Mouse (Mus musculus) Patski (cell line): ENCODE results near the gene Trim32. TPM values are rescaled to one million over a fixed set of nuclear protein-coding genes. Genes with fewer than 3 reads are reported as not detected.
A peak's percentile ranks its signal among the peaks of the same experiment; 100 is the strongest.

Experiments
- ATAC-seq: fragments of 100-300 bp; one replicate; pipeline ENCODE4 v1.8.0; 2021
- CTCF ChIA-PET: fragments of 350-600 bp; sonication (Branson Sonifier 250); formaldehyde crosslinking; loops from one replicate; lab custom pipeline; 2022; ENCODE audit warnings: inconsistent platforms; lab: Charles Lee
- POLR2A ChIA-PET: fragments of 350-600 bp; sonication (Branson Sonifier 250); formaldehyde crosslinking; loops from one replicate; lab custom pipeline; 2022; ENCODE audit warnings: antibody characterized with exemption, inconsistent platforms; lab: Charles Lee
- DNase-seq: peaks from one replicate; pipeline ENCODE4 v3.0.0-alpha.2; 2011; ENCODE audit warnings: low read depth, low spot score
- H3K27me3 ChIP-seq: fragments of 371-371 bp; one replicate; pipeline ENCODE4 v1.5.1; 2021
- CTCF ChIP-seq: fragments of 100-300 bp; IDR thresholded peaks from one replicate; pipeline ENCODE4 v1.5.1; 2021
- in situ Hi-C: fragments of 300-500 bp; cut with MboI; formaldehyde crosslinking; loops from 3 replicates; pipeline ENCODE4 v1.11.1; 2018; ENCODE audit warnings: low pct_unique_long_range_greater_than_20kb, mixed read lengths
- polyA plus RNA-seq: library from polyadenylated mRNA; unstranded; gene quantifications from one replicate; pipeline ENCODE4 v1.2.3, GENCODE M21; 2021

The Trim32 gene
- polyA plus RNA-seq, 1 experiment from 2014 or later, result 25.6 TPM

DNA sequence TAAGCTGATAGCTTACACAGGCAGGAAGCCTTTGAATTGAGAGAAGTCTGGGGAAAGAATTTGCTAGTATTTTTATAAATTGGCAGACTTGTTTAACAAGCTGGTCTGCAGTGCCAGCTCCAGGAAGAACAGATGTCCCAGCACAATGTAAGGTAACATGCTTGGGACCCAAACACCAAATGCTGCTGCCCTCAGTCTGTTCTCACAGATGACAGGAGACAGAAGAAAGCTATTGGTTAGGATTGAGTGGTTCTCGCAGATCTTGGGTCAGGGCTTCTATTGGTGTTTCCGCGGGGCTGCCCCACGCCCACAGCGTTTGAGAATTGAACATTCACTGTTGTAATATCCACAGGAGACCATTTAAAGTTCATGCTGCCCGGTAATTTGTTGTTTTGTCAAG lies 6.1 kb downstream of the Trim32 start:
- H3K27me3 ChIP-seq, result no peaks in the 10 kb centered on the region
- TF ChIP-seq CTCF, result no peak
- DNase-seq (no peak), ATAC-seq (no peak)
- in situ Hi-C loops, result no loop called here
- ChIA-PET CTCF (no interaction called here), POLR2A (no interaction called here)

GRCm38 (mm10) chr4:65613135-65613534 lies 8.3 kb downstream of the Trim32 start:
- no peaks in the 10 kb centered on the region for H3K27me3 ChIP-seq
- POLR2A ChIA-PET, result no interaction called here
- ATAC-seq (no peak), DNase-seq (no peak)
- no peak for TF ChIP-seq CTCF
- CTCF ChIA-PET, result no interaction called here
- in situ Hi-C loops, result no loop called here

DNA sequence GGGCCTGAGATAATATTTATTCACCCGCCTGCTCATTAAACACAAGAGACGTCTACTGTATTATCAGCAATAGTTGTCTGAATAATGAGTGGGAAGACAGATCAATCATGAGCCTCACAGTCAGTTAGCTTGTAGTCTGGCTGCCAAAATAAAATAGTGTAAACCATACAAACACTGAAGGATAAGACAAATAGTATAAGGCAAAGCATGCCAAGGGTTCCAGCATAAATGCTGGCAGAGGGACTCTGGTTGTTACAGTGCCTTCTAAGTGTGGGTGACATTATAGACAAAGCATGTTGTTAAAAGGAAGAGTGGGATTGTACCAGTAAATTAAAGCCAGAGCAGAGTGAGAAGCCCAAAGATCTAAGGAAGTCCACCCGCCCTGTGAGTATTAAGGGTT lies 15.3 kb downstream of the Trim32 start:
- no peaks in the 10 kb centered on the region for H3K27me3 ChIP-seq
- POLR2A ChIA-PET, result no interaction called here
- in situ Hi-C loops, result no loop called here
- no peak for TF ChIP-seq CTCF
- DNase-seq (no peak), ATAC-seq (no peak)
- CTCF ChIA-PET, result no interaction called here

DNA sequence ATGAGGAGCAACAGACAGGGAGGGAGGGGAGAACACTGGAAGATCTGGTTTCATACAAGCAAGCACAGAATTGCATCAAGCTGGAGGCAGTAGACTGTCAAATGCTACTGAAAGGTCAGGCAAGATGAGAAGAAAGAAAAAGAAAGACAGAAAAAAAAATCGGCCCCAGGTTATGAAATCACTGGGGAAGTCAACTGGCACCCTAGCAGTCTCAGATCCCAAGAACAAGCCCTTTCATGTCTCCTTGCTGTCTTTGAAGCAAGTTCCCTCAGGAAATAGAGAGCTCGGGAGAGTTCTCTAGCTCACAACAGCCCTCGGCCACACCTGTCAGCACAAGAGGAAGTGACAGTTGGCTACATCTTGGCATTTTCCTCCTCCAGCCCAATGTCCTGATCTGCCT lies 33.4 kb downstream of the Trim32 start:
- TF ChIP-seq CTCF, result no peak
- DNase-seq, result no peak
- CTCF ChIA-PET, result no interaction called here
- H3K27me3 ChIP-seq, result no peaks in the 10 kb centered on the region
- POLR2A ChIA-PET, result no interaction called here
- in situ Hi-C loops, result no loop called here
- no peak for ATAC-seq

GRCm38 (mm10) chr4:65642611-65643010 lies 37.8 kb downstream of the Trim32 start:
- TF ChIP-seq CTCF, result no peak
- H3K27me3 ChIP-seq, result no peaks in the 10 kb centered on the region
- ChIA-PET CTCF (interaction anchor here (1.5 kb wide), 1 partner anchor 11 kb away, joined by 3 read pairs; no protein-coding TSS in a partner anchor), POLR2A (interaction anchor here (0.6 kb wide), 1 partner anchor 158 kb away, joined by 3 read pairs; no protein-coding TSS in a partner anchor)
- DNase-seq (no peak), ATAC-seq (no peak)
- in situ Hi-C loops, result no loop called here

DNA sequence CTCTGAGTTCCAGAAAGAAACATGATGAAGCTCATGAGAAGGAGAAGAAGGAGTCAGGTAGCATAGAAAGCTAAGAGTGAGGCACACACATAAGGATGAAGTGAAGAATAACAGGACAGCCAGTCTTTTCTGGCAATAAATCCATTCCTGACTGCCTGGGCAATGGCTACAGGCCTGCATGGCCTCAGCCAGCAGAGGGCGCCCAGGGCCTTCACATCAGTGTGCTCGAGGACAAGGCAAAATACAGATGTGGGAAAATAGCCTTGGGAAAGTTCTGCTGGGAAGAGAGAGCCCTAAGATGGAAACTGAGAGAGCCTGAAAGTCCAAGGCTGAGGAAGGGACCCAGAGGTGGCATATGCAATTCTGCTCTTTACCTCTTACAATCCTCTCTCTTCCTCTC lies 49.9 kb downstream of the Trim32 start:
- CTCF ChIA-PET, result interaction anchor here (1.0 to 1.1 kb wide), 2 partner anchors 17 to 740 kb away, joined by 3 to 4 read pairs; no protein-coding TSS in a partner anchor
- in situ Hi-C loops, result loop anchor here (5.0 to 10.0 kb wide), 3 partner anchors 138 to 750 kb away; partner anchors contain the start of gene Astn2
- H3K27me3 ChIP-seq, result no peaks in the 10 kb centered on the region
- DNase-seq, result no peak
- ATAC-seq, result peak; percentile 95
- POLR2A ChIA-PET, result no interaction called here
- peak; percentile 95 for TF ChIP-seq CTCF

- CTCF ChIA-PET, result interaction anchor here (1.6 kb wide), 1 partner anchor 11 kb away, joined by 4 read pairs; no protein-coding TSS in a partner anchor
- no peaks in the 10 kb centered on the region for H3K27me3 ChIP-seq
- TF ChIP-seq CTCF, result no peak
- POLR2A ChIA-PET, result no interaction called here
- DNase-seq (no peak), ATAC-seq (no peak)
- in situ Hi-C loops, result no loop called here
These were observed 58.4 kb downstream of the Trim32 start for GRCm38 (mm10) chr4:65663176-65663575.
